Mouse (Mus musculus) heart, adult 2 months (tissue): ENCODE data around the gene Phactr1.

Source experiments
- CTCF ChIP-seq: fragments of 200-600 bp; IDR thresholded peaks from 2 replicates; pipeline ENCODE4 v1.8.1; 2022; ENCODE audit warnings: antibody characterized with exemption, mild to moderate bottlenecking, moderate library complexity
- POLR2A ChIP-seq: fragments of 200-500 bp; IDR thresholded peaks from 2 replicates; pipeline ENCODE4 v1.6.1; 2011; ENCODE audit warnings: mild to moderate bottlenecking, low read depth, low read length, control low read depth; ENCODE audit not compliant: insufficient read depth

GRCm38 (mm10) chr13:43177317-43177716 lies 496.9 kb downstream of the Phactr1 start:
- no peak for TF ChIP-seq POLR2A
- no peak for TF ChIP-seq CTCF
